Comparison of ENCODE assay signal across 15 mouse cellular contexts in the genomic region with DNA sequence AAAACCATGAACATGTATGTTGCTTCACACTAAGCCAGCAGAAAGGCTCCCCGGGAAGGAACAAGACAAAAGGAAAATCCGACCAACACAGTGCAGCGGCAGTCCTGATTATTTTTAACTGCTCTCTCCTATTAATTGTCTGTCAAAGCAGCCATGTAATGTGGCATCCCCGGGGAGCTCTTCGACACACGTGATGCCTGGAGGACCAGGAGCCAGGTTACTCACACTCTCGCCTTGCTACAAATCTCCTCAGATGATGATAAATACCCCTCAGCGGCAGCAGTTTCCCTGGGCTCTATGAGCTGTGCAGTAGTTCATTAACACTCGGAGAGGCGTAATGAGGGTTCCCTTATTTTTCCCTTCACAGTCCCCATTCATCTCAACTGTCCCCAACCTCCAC.
DNase-seq lines count a peak whose midpoint lies in the region; ATAC-seq and TF ChIP-seq lines count a peak whose summit lies in the region.
"Had no signal": no experiment of that assay in that cellular context is flagged by ENCODE, and none has a peak within 500 bp of the region (broad histone marks: within the 10 kb centered on the region; RNA-seq: fewer than 3 reads in every experiment).

No protein-coding gene starts in this region.

- no peaks in the 10 kb centered on the region for H3K36me3 ChIP-seq in heart, embryonic 12.5 days
- H3K36me3 ChIP-seq in heart, adult 2 months (ENCODE audit: control insufficient read depth, insufficient read depth, low read length) = no peaks in the 10 kb centered on the region; the same call in 1 of the 2 replicates
- no peaks in the 10 kb centered on the region for H3K36me3 ChIP-seq in hindbrain, embryonic 15.5 days
- no peaks in the 10 kb centered on the region; the same call in 1 of the 2 replicates for H3K36me3 ChIP-seq in neural tube, embryonic 13.5 days
- H3K36me3 ChIP-seq in kidney, embryonic 16.5 days (ENCODE audit: insufficient read depth, low read length) = no peaks in the 10 kb centered on the region

- no peak for TF ChIP-seq CTCF in heart, adult 2 months (IDR thresholded peaks at IDR 0.05)

- no peaks in the 10 kb centered on the region for H3K79me2 ChIP-seq in heart, adult 2 months (replicated peaks; ENCODE audit: control insufficient read depth, insufficient read depth, low read length)

- TF ChIP-seq EP300 in heart, adult 2 months (IDR thresholded peaks at IDR 0.05; ENCODE audit: insufficient read depth, low read depth, low read length) = no peak

- H3K4me1 ChIP-seq in heart, embryonic 12.5 days (replicated peaks) = peaks cover 46% of the 10 kb centered on the region
- H3K4me1 ChIP-seq in heart, adult 2 months (ENCODE audit: control insufficient read depth, insufficient read depth, low read length) = no peaks in the 10 kb centered on the region; the same call in 1 of the 2 replicates
- H3K4me1 ChIP-seq in hindbrain, embryonic 15.5 days (replicated peaks) = peaks cover 33% of the 10 kb centered on the region
- H3K4me1 ChIP-seq in neural tube, embryonic 13.5 days (replicated peaks) = peaks cover 38% of the 10 kb centered on the region
- H3K4me1 ChIP-seq in kidney, embryonic 16.5 days (ENCODE audit: insufficient read depth, low read length) = peaks cover 9% of the 10 kb centered on the region; the same call in 1 of the 2 replicates

- no peak overlapping the region for H3K4me3 ChIP-seq in heart, embryonic 12.5 days
- no peak overlapping the region for H3K4me3 ChIP-seq in heart, adult 2 months
- H3K4me3 ChIP-seq in hindbrain, embryonic 15.5 days = no peak overlapping the region
- no peak overlapping the region for H3K4me3 ChIP-seq in neural tube, embryonic 13.5 days
- no peak overlapping the region for H3K4me3 ChIP-seq in kidney, embryonic 16.5 days (ENCODE audit: low read length)
- H3K4me3 ChIP-seq: embryonic facial prominence, embryonic 12.5 days; limb, embryonic 10.5 days had no signal

- no peak for TF ChIP-seq POLR2A in heart, adult 2 months (IDR thresholded peaks at IDR 0.05; ENCODE audit: insufficient read depth, low read depth, low read length)

- H3K27ac ChIP-seq in heart, embryonic 12.5 days (ENCODE audit: poor library complexity, severe bottlenecking) = no peak overlapping the region
- H3K27ac ChIP-seq in heart, adult 2 months = no peak overlapping the region
- peak overlapping the region; percentile 47 for H3K27ac ChIP-seq in hindbrain, embryonic 15.5 days (replicated peaks)
- peak overlapping the region; percentile 61 for H3K27ac ChIP-seq in neural tube, embryonic 13.5 days (replicated peaks)
- H3K27ac ChIP-seq in kidney, embryonic 16.5 days (ENCODE audit: low read length) = no peak overlapping the region
- H3K27ac ChIP-seq: embryonic facial prominence, embryonic 12.5 days; limb, embryonic 10.5 days; macrophage had no signal

- intact Hi-C loops in heart, adult 2 months (cut with DNase I) = no loop called here
- intact Hi-C loops in left cerebral cortex, postnatal 4 days (cut with DNase I) = no loop called here

- no peak for DNase-seq in heart, adult 2 months
- DNase-seq in embryo, embryonic 11 days = peak; percentile 51
- DNase-seq in left cerebral cortex, postnatal 4 days = no peak
- DNase-seq: cerebellum, adult 18-20 months; gastrocnemius, postnatal 25 days; kidney, adult 18-20 months; right cerebral cortex, postnatal 14 days; thymus, postnatal 14 days had no signal

- H3K27me3 ChIP-seq in heart, embryonic 12.5 days (replicated peaks) = no peaks in the 10 kb centered on the region
- H3K27me3 ChIP-seq in heart, adult 2 months (ENCODE audit: control insufficient read depth, insufficient read depth, low read length) = no peaks in the 10 kb centered on the region; the same call in 1 of the 2 replicates
- no peaks in the 10 kb centered on the region for H3K27me3 ChIP-seq in hindbrain, embryonic 15.5 days
- H3K27me3 ChIP-seq in neural tube, embryonic 13.5 days = peaks cover 22% of the 10 kb centered on the region
- no peaks in the 10 kb centered on the region for H3K27me3 ChIP-seq in kidney, embryonic 16.5 days (ENCODE audit: insufficient read depth, low read length)
- H3K27me3 ChIP-seq: embryonic facial prominence, embryonic 12.5 days had no signal

- H3K9me3 ChIP-seq in heart, embryonic 12.5 days (replicated peaks) = 0 out of 2 replicates have a peak, but pooled peaks cover 4% of the 10 kb centered on the region
- H3K9me3 ChIP-seq in hindbrain, embryonic 15.5 days = no peaks in the 10 kb centered on the region
- no peaks in the 10 kb centered on the region for H3K9me3 ChIP-seq in neural tube, embryonic 13.5 days
- H3K9me3 ChIP-seq in kidney, embryonic 16.5 days (ENCODE audit: low read length) = no peaks in the 10 kb centered on the region
- H3K9me3 ChIP-seq: limb, embryonic 10.5 days had no signal

- ATAC-seq in heart, embryonic 12.5 days (ENCODE audit: insufficient number of reproducible peaks, low FRiP score) = no peak
- ATAC-seq in hindbrain, embryonic 15.5 days (ENCODE audit: low FRiP score, low read depth) = peak; percentile 76; the same call in 1 of the 2 replicates
- peak; percentile 88 for ATAC-seq in neural tube, embryonic 13.5 days (ENCODE audit: low read depth)
- ATAC-seq in kidney, embryonic 16.5 days (ENCODE audit: low FRiP score, low TSS enrichment) = no peak

- WGBS in heart, embryonic 12.5 days = 44% methylated on average over 10 of the region's 10 CpGs
- WGBS in heart, adult 2 months = 69% methylated on average over 10 of the region's 10 CpGs
- WGBS in hindbrain, embryonic 15.5 days = 24% methylated on average over 10 of the region's 10 CpGs
- WGBS in neural tube, embryonic 13.5 days = 15% methylated on average over 10 of the region's 10 CpGs
- WGBS in kidney, embryonic 16.5 days = 26% methylated on average over 10 of the region's 10 CpGs

- peak overlapping the region; percentile 22; the same call in 1 of the 2 replicates for H3K4me2 ChIP-seq in heart, embryonic 12.5 days
- H3K4me2 ChIP-seq in hindbrain, embryonic 15.5 days = 0 out of 2 replicates have a peak overlapping the region, but pooled peaks have one; percentile 9
- peak overlapping the region; percentile 18 for H3K4me2 ChIP-seq in neural tube, embryonic 13.5 days
- H3K4me2 ChIP-seq in kidney, embryonic 16.5 days (replicated peaks; ENCODE audit: low read depth, low read length) = no peak overlapping the region
- H3K4me2 ChIP-seq: embryonic facial prominence, embryonic 12.5 days had no signal

- no peak overlapping the region for H3K9ac ChIP-seq in heart, embryonic 12.5 days
- no peak overlapping the region for H3K9ac ChIP-seq in heart, adult 2 months (ENCODE audit: low read depth, low read length)
- no peak overlapping the region for H3K9ac ChIP-seq in hindbrain, embryonic 15.5 days
- no peak overlapping the region for H3K9ac ChIP-seq in neural tube, embryonic 13.5 days
- H3K9ac ChIP-seq in kidney, embryonic 16.5 days (replicated peaks; ENCODE audit: low read length) = no peak overlapping the region
- H3K9ac ChIP-seq: embryonic facial prominence, embryonic 12.5 days had no signal

Comparison
In these comparisons a context has a peak if more than half of its experiments do, and no peak if none do; other contexts are left out.
1. ATAC-seq: peak in hindbrain, embryonic 15.5 days (single experiment) and neural tube, embryonic 13.5 days (single experiment); none in heart, embryonic 12.5 days (single experiment) and kidney, embryonic 16.5 days (single experiment).
2. H3K27ac ChIP-seq: peak in hindbrain, embryonic 15.5 days (single experiment) and neural tube, embryonic 13.5 days (single experiment); none in heart, embryonic 12.5 days (single experiment), heart, adult 2 months (single experiment) and kidney, embryonic 16.5 days (single experiment).